Mouse (Mus musculus) limb, embryonic 11.5 days (tissue): ENCODE results near the gene Tjp3. TPM values are rescaled to one million over a fixed set of nuclear protein-coding genes. Genes with fewer than 3 reads are reported as not detected.

Source experiments
- ATAC-seq: fragments of 200-750 bp; cut with Nextera tagmentation; 2 replicates; pipeline ENCODE4 v1.8.0; 2017; ENCODE audit warnings: low read depth; ENCODE audit not compliant: insufficient number of reproducible peaks, low FRiP score, low TSS enrichment
- DNase-seq: peaks from one replicate; pipeline ENCODE4 v3.0.0-alpha.2; 2015; ENCODE audit warnings: low spot score
- H3K27ac ChIP-seq: fragments of 300-500 bp; sonication (generic); replicated peaks from 2 replicates; pipeline ENCODE4 v1.5.1; 2014; ENCODE audit warnings: low read depth, mild to moderate bottlenecking, low read length
- H3K27me3 ChIP-seq: fragments of 300-500 bp; sonication (generic); 2 replicates; pipeline ENCODE4 v1.6.1; 2014; ENCODE audit warnings: mild to moderate bottlenecking, low read length, mixed read lengths; ENCODE audit not compliant: control insufficient read depth, insufficient read depth
- H3K36me3 ChIP-seq: fragments of 300-500 bp; sonication (generic); 2 replicates; pipeline ENCODE4 v1.6.1; 2014; ENCODE audit warnings: mild to moderate bottlenecking, low read length, moderate library complexity, mixed read lengths; ENCODE audit not compliant: control insufficient read depth, insufficient read depth
- H3K4me1 ChIP-seq: fragments of 300-500 bp; sonication (generic); 2 replicates; pipeline ENCODE4 v1.6.1; 2014; ENCODE audit warnings: low read length, mixed read lengths; ENCODE audit not compliant: control insufficient read depth, insufficient read depth
- H3K4me2 ChIP-seq: fragments of 300-500 bp; sonication (generic); 2 replicates; pipeline ENCODE4 v1.6.1; 2014; ENCODE audit warnings: low read depth, mild to moderate bottlenecking, moderate library complexity; ENCODE audit not compliant: severe bottlenecking
- H3K4me3 ChIP-seq: fragments of 300-500 bp; sonication (generic); 2 replicates; pipeline ENCODE4 v1.5.1; 2014; ENCODE audit warnings: low read depth, low read length
- H3K9ac ChIP-seq: fragments of 300-500 bp; sonication (generic); 2 replicates; pipeline ENCODE4 v1.6.1; 2014; ENCODE audit warnings: mild to moderate bottlenecking, low read length
- H3K9me3 ChIP-seq: fragments of 300-500 bp; sonication (generic); 2 replicates; pipeline ENCODE4 v1.6.1; 2016; ENCODE audit warnings: low read length; ENCODE audit not compliant: control insufficient read depth
- WGBS: fragments of 180-500 bp; shearing (Covaris S2); extraction: QIAGEN DNeasy Blood & Tissue Kit; methylation state at CpG from one replicate; pipeline ENCODE4 v1.1.7; 2014; 5-methylcytosine and 5-hydroxymethylcytosine counted together
- polyA plus RNA-seq: library from polyadenylated mRNA; unstranded; fragments of >200 nt; fragmentation: Nextera tagmentation; extraction: Ambion mirVana; gene quantifications from 2 replicates; pipeline ENCODE4 v1.2.1, GENCODE M21; 2014

Gene Tjp3
- polyA plus RNA-seq, 1 experiment from 2014 or later: 2.0 TPM

GRCm38 (mm10) chr10:81298369-81299100, 7.2 kb upstream of the Tjp3 start:
- peaks cover 14% of the 10 kb centered on the region for H3K4me1 ChIP-seq
- 94% methylated on average over 17 of the region's 17 CpGs for WGBS
- H3K9ac ChIP-seq: no peak overlapping the region
- no peak overlapping the region for H3K4me3 ChIP-seq
- no peak overlapping the region for H3K4me2 ChIP-seq
- H3K27me3 ChIP-seq: no peaks in the 10 kb centered on the region
- no peaks in the 10 kb centered on the region for H3K9me3 ChIP-seq
- peaks cover 4% of the 10 kb centered on the region; the same call in 1 of the 2 replicates for H3K36me3 ChIP-seq
- ATAC-seq (no peak), DNase-seq (no peak)
- H3K27ac ChIP-seq: no peak overlapping the region

- Histone ChIP-seq H3K4me2 (no peak overlapping the region), H3K36me3 (peaks cover 4% of the 10 kb centered on the region; the same call in 1 of the 2 replicates), H3K27ac (no peak overlapping the region), H3K27me3 (no peaks in the 10 kb centered on the region), H3K4me1 (peaks cover 14% of the 10 kb centered on the region), H3K9me3 (no peaks in the 10 kb centered on the region), H3K9ac (no peak overlapping the region), H3K4me3 (no peak overlapping the region)
- DNase-seq: no peak
- no peak for ATAC-seq
- WGBS: 47% methylated on average over 10 of the region's 10 CpGs
Observed at GRCm38 (mm10) chr10:81297845-81298244, 6.5 kb upstream of the Tjp3 start.

- Histone ChIP-seq H3K4me2 (no peak overlapping the region), H3K27me3 (no peaks in the 10 kb centered on the region), H3K27ac (no peak overlapping the region), H3K36me3 (peaks cover 4% of the 10 kb centered on the region; the same call in 1 of the 2 replicates), H3K9me3 (no peaks in the 10 kb centered on the region), H3K4me3 (no peak overlapping the region), H3K9ac (no peak overlapping the region), H3K4me1 (peaks cover 14% of the 10 kb centered on the region)
- WGBS: 76% methylated on average over 6 of the region's 6 CpGs
- ATAC-seq (no peak), DNase-seq (no peak)
Observed at GRCm38 (mm10) chr10:81297246-81297645, 5.9 kb upstream of the Tjp3 start.

GRCm38 (mm10) chr10:81295185-81295584, 3.8 kb upstream of the Tjp3 start:
- 92% methylated on average over 6 of the region's 6 CpGs for WGBS
- Histone ChIP-seq H3K27ac (no peak overlapping the region), H3K9me3 (no peaks in the 10 kb centered on the region), H3K9ac (no peak overlapping the region), H3K4me2 (peak overlapping the region; percentile 15; the same call in 1 of the 2 replicates), H3K36me3 (peaks cover 4% of the 10 kb centered on the region; the same call in 1 of the 2 replicates), H3K4me3 (no peak overlapping the region), H3K27me3 (peaks cover 13% of the 10 kb centered on the region), H3K4me1 (peaks cover 20% of the 10 kb centered on the region)
- ATAC-seq (no peak), DNase-seq (no peak)

GRCm38 (mm10) chr10:81294442-81294841, 3.1 kb upstream of the Tjp3 start:
- no peak overlapping the region for H3K27ac ChIP-seq
- peaks cover 20% of the 10 kb centered on the region for H3K4me1 ChIP-seq
- peak overlapping the region; percentile 88; the same call in 1 of the 2 replicates for H3K9ac ChIP-seq
- H3K4me3 ChIP-seq: peak overlapping the region; percentile 73
- DNase-seq (no peak), ATAC-seq (no peak)
- WGBS: 49% methylated on average over 8 of the region's 8 CpGs
- H3K9me3 ChIP-seq: no peaks in the 10 kb centered on the region
- H3K4me2 ChIP-seq: peak overlapping the region; percentile 94; the same call in 1 of the 2 replicates
- H3K27me3 ChIP-seq: peaks cover 19% of the 10 kb centered on the region
- H3K36me3 ChIP-seq: peaks cover 4% of the 10 kb centered on the region; the same call in 1 of the 2 replicates

- Histone ChIP-seq H3K27me3 (peaks cover 19% of the 10 kb centered on the region), H3K27ac (no peak overlapping the region), H3K9ac (peak overlapping the region; percentile 88), H3K4me3 (peak overlapping the region; percentile 73), H3K9me3 (no peaks in the 10 kb centered on the region), H3K4me1 (peaks cover 20% of the 10 kb centered on the region), H3K4me2 (peak overlapping the region; percentile 94), H3K36me3 (peaks cover 4% of the 10 kb centered on the region; the same call in 1 of the 2 replicates)
- ATAC-seq (no peak), DNase-seq (no peak)
- 6% methylated on average over 25 of the region's 25 CpGs for WGBS
Observed at GRCm38 (mm10) chr10:81293334-81294030, 2.1 kb upstream of the Tjp3 start.

- peak; percentile 92 for ATAC-seq
- Histone ChIP-seq H3K9me3 (no peaks in the 10 kb centered on the region), H3K36me3 (peaks cover 4% of the 10 kb centered on the region; the same call in 1 of the 2 replicates), H3K27me3 (peaks cover 19% of the 10 kb centered on the region), H3K4me3 (peak within 1 kb of the TSS; percentile 73), H3K27ac (peak within 1 kb of the TSS; percentile 72), H3K9ac (peak within 1 kb of the TSS; percentile 88), H3K4me2 (peak within 1 kb of the TSS; percentile 94), H3K4me1 (peaks cover 20% of the 10 kb centered on the region)
- 1% methylated on average over 74 of the region's 80 CpGs for WGBS
- peak; percentile 99 for DNase-seq
Observed at GRCm38 (mm10) chr10:81292554-81293333, 1.4 kb upstream of the Tjp3 start, which contains the start of gene Pip5k1c. Pip5k1c (plus strand) TSS chr10:81292963.
